Mouse (Mus musculus): ENCODE results near the gene Fgf18.

Gene Fgf18

GRCm38 (mm10) chr11:33074541-33074940, 72.7 kb downstream of the Fgf18 start:
- no peak for DNase-seq (ENCODE audit: extremely low spot score, low read depth, low spot score)

- DNase-seq (ENCODE audit: extremely low spot score, low read depth, low spot score): no peak
Measured at GRCm38 (mm10) chr11:33071358-33071922, 75.8 kb downstream of the Fgf18 start.

- no peak for DNase-seq (ENCODE audit: extremely low spot score, low read depth, low spot score)
Measured at GRCm38 (mm10) chr11:33070520-33070919, 76.7 kb downstream of the Fgf18 start.
